Mouse (Mus musculus): ENCODE data around the gene AI413582. TPM values are rescaled to one million over a fixed set of nuclear protein-coding genes. Genes with fewer than 3 reads are reported as not detected.

AI413582 gene
- total RNA-seq, 2 experiments from 2014 or later: 3.0 to 3.3 TPM

DNA sequence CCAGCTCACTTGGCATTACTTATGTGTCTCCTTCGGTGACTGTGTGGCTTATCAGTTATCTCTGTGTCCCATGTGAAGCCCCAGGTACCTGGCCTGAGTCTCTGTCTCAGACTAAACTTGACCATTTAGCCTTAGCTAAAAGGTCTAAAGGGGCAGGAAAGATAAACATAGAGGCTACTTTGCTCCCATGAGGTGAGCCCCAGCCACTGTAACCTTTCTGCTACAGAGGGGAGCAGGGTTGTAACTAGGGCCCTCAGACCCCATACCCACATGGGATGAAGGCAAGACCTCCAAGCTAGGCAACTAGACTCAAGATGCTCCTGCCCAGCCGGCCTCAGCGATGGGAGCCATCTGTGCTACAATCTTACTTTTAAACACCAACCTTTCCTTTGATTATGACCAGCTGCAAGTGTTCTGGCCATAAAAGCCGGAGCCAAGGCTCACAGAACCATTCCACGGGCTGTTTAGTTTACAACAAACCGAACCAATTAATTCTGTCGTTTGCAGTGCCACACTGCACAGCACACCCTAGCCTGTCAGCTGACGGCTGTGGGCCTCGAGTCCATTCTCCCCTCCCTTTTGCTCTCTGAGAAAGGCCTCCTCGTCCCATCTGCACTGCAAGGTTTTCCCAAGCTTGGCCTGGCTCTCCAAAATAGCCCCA lies 9.7 kb upstream of the AI413582 start:
- H3K4me3 ChIP-seq: no peak overlapping the region
- intact Hi-C loops (cut with DNase I): no loop called here
- no peak for DNase-seq
- no peak for TF ChIP-seq CTCF (IDR thresholded peaks at IDR 0.05)
- peak overlapping the region; percentile 79 for H3K27ac ChIP-seq

GRCm38 (mm10) chr17:27574470-27575115 lies 9.0 kb upstream of the AI413582 start:
- no peak for TF ChIP-seq CTCF (IDR thresholded peaks at IDR 0.05)
- intact Hi-C loops (cut with DNase I): no loop called here
- Histone ChIP-seq H3K4me3 (no peak overlapping the region), H3K27ac (peak overlapping the region; percentile 79)
- peak; percentile 95 for DNase-seq

GRCm38 (mm10) chr17:27573772-27574320 lies 8.3 kb upstream of the AI413582 start:
- intact Hi-C loops (cut with DNase I): no loop called here
- no peak overlapping the region for H3K4me3 ChIP-seq
- TF ChIP-seq CTCF (IDR thresholded peaks at IDR 0.05): no peak
- H3K27ac ChIP-seq: peak overlapping the region; percentile 79; the same call in 1 of the 2 replicates
- no peak for DNase-seq

- Histone ChIP-seq H3K4me3 (no peak overlapping the region), H3K27ac (peak overlapping the region; percentile 56; the same call in 1 of the 2 replicates)
- TF ChIP-seq CTCF (IDR thresholded peaks at IDR 0.05): no peak
- no peak for DNase-seq
- intact Hi-C loops (cut with DNase I): no loop called here
Observed at GRCm38 (mm10) chr17:27571315-27571714, 5.8 kb upstream of the AI413582 start.

- no peak for DNase-seq
- H3K27ac ChIP-seq: no peak overlapping the region
- intact Hi-C loops (cut with DNase I): no loop called here
- TF ChIP-seq CTCF (IDR thresholded peaks at IDR 0.05): no peak
- no peak overlapping the region for H3K4me3 ChIP-seq
Observed at GRCm38 (mm10) chr17:27568228-27568627, 2.7 kb upstream of the AI413582 start.

GRCm38 (mm10) chr17:27565942-27566267 lies 349 bp upstream of the AI413582 start:
- intact Hi-C loops (cut with DNase I): loop anchor here (1.0 kb wide), 1 partner anchor 63 kb away; no protein-coding TSS in a partner anchor
- no peak for TF ChIP-seq CTCF (IDR thresholded peaks at IDR 0.05)
- Histone ChIP-seq H3K27ac (peak overlapping the region; percentile 88), H3K4me3 (peak overlapping the region; percentile 86)
- no peak for DNase-seq

- H3K4me3 ChIP-seq: peak overlapping the region; percentile 86
- no peak for DNase-seq
- intact Hi-C loops (cut with DNase I): loop anchor here (1.0 kb wide), 1 partner anchor 65 kb away; no protein-coding TSS in a partner anchor
- peak overlapping the region; percentile 88 for H3K27ac ChIP-seq
- TF ChIP-seq CTCF (IDR thresholded peaks at IDR 0.05): peak; percentile 6; the same call in 1 of the 2 replicates
Observed at GRCm38 (mm10) chr17:27564391-27565162, 979 bp downstream of the AI413582 start.

GRCm38 (mm10) chr17:27563771-27564244 lies 1.7 kb downstream of the AI413582 start:
- Histone ChIP-seq H3K27ac (no peak overlapping the region), H3K4me3 (no peak overlapping the region)
- intact Hi-C loops (cut with DNase I): no loop called here
- DNase-seq: no peak
- no peak for TF ChIP-seq CTCF (IDR thresholded peaks at IDR 0.05)

GRCm38 (mm10) chr17:27561809-27562526 lies 3.6 kb downstream of the AI413582 start:
- TF ChIP-seq CTCF (IDR thresholded peaks at IDR 0.05): no peak
- no peak for DNase-seq
- intact Hi-C loops (cut with DNase I): no loop called here
- no peak overlapping the region for H3K4me3 ChIP-seq
- H3K27ac ChIP-seq: no peak overlapping the region

GRCm38 (mm10) chr17:27560926-27561480 lies 4.6 kb downstream of the AI413582 start:
- Histone ChIP-seq H3K27ac (no peak overlapping the region), H3K4me3 (no peak overlapping the region)
- no peak for TF ChIP-seq CTCF (IDR thresholded peaks at IDR 0.05)
- intact Hi-C loops (cut with DNase I): no loop called here
- DNase-seq: no peak

- intact Hi-C loops (cut with DNase I): no loop called here
- no peak overlapping the region for H3K27ac ChIP-seq
- peak; percentile 4 for DNase-seq
- no peak overlapping the region for H3K4me3 ChIP-seq
- no peak for TF ChIP-seq CTCF (IDR thresholded peaks at IDR 0.05)
Observed at GRCm38 (mm10) chr17:27559596-27559995, 6.0 kb downstream of the AI413582 start.

- peak; percentile 15 for DNase-seq
- no peak for TF ChIP-seq CTCF (IDR thresholded peaks at IDR 0.05)
- H3K27ac ChIP-seq: no peak overlapping the region
- H3K4me3 ChIP-seq: no peak overlapping the region
- intact Hi-C loops (cut with DNase I): no loop called here
Observed at GRCm38 (mm10) chr17:27558845-27559244, 6.7 kb downstream of the AI413582 start.

Measured in gastrocnemius, adult 2 months (tissue).